Mouse (Mus musculus): ENCODE results near the gene Snrpb2. TPM values are rescaled to one million over a fixed set of nuclear protein-coding genes. Genes with fewer than 3 reads are reported as not detected.

Gene Snrpb2
- 4.2 and 6.3 TPM in 2 replicates for polyA plus RNA-seq (2012; rRNA removed; ENCODE audit: low replicate concordance)

GRCm38 (mm10) chr2:143062812-143063792 lies at the start of gene Snrpb2:
TSS of gene Snrpb2 (plus strand) at chr2:143063039.

GRCm38 (mm10) chr2:143078198-143078851 lies 15.5 kb downstream of the Snrpb2 start, which contains the start of gene Otor:
TSS of gene Otor (plus strand) at chr2:143078473.

Other genes with a start within 250 kb of the Snrpb2 start
- 10.3 and 12.8 TPM in 2 replicates for gene Kif16b, start 161.5 kb upstream of the Snrpb2 start, polyA plus RNA-seq (2012; rRNA removed; ENCODE audit: low replicate concordance)
- gene Otor, start 15.4 kb downstream of the Snrpb2 start, polyA plus RNA-seq (2012; rRNA removed; ENCODE audit: low replicate concordance) = 0.13 TPM in 1 of 2 replicates, not detected in the other